Mouse (Mus musculus) ES-E14 (cell line): ENCODE measurements around the gene Tex28. TPM values are rescaled to one million over a fixed set of nuclear protein-coding genes. Genes with fewer than 3 reads are reported as not detected.

Experiments
- DNase-seq: peaks from one replicate; pipeline ENCODE4 v3.0.0-alpha.2; 2013; ENCODE audit warnings: low read depth, low spot score
- H3K27ac ChIP-seq: 2 replicates; pipeline ENCODE4 v1.5.1; 2012; ENCODE audit warnings: low read depth, mild to moderate bottlenecking, low read length, moderate library complexity, mixed read lengths; ENCODE audit not compliant: poor library complexity, insufficient read depth, severe bottlenecking
- H3K36me3 ChIP-seq: 2 replicates; pipeline ENCODE4 v1.6.1; 2012; ENCODE audit warnings: mild to moderate bottlenecking, low read length, moderate library complexity, mixed read lengths; ENCODE audit not compliant: control insufficient read depth, poor library complexity, insufficient read depth, severe bottlenecking
- H3K4me1 ChIP-seq, 2 experiments: fragments of 150-350 bp in 1 of 2; sonication (generic) in 1 of 2; 2 replicates each; pipeline ENCODE4 v1.6.1; 2012; ENCODE audit warnings: low read length in 2 of 2, mild to moderate bottlenecking in 1 of 2, mixed read lengths in 1 of 2; ENCODE audit not compliant: control insufficient read depth in 2 of 2, insufficient read depth in 2 of 2, poor library complexity in 1 of 2
- H3K4me3 ChIP-seq, 2 experiments: fragments of 150-350 bp in 1 of 2; sonication (generic) in 1 of 2; 2 replicates each; pipeline ENCODE4 v1.5.1; 2012; ENCODE audit warnings: low read length in 2 of 2, low read depth in 1 of 2, mild to moderate bottlenecking in 1 of 2, mixed read lengths in 1 of 2; ENCODE audit not compliant: insufficient read depth in 1 of 2, poor library complexity in 1 of 2, severe bottlenecking in 1 of 2
- H3K9ac ChIP-seq: 2 replicates; pipeline ENCODE4 v1.6.1; 2012; ENCODE audit warnings: low read depth, mild to moderate bottlenecking, low read length, mixed read lengths; ENCODE audit not compliant: poor library complexity, insufficient read depth, severe bottlenecking
- H3K9me3 ChIP-seq: fragments of 150-350 bp; sonication (generic); 2 replicates; pipeline ENCODE4 v1.6.1; 2012; ENCODE audit warnings: low read depth, mild to moderate bottlenecking, low read length; ENCODE audit not compliant: control insufficient read depth, insufficient read depth
- CHD2 ChIP-seq: IDR thresholded peaks from 2 replicates; pipeline ENCODE4 v1.6.1; 2014; ENCODE audit warnings: mild to moderate bottlenecking, low read depth, low read length, inconsistent platforms
- HCFC1 ChIP-seq: IDR thresholded peaks from 2 replicates; pipeline ENCODE4 v1.6.1; 2012; ENCODE audit warnings: low read length, inconsistent platforms, borderline replicate concordance; ENCODE audit not compliant: insufficient read depth
- MAFK ChIP-seq: IDR thresholded peaks from 2 replicates; pipeline ENCODE4 v1.6.1; 2014; ENCODE audit warnings: mild to moderate bottlenecking, low read depth, low read length, inconsistent platforms; ENCODE audit not compliant: insufficient read depth
- ZNF384 ChIP-seq: IDR thresholded peaks from 2 replicates; pipeline ENCODE4 v1.6.1; 2012; ENCODE audit warnings: low read depth, low read length, inconsistent platforms
- in situ Hi-C, 2 experiments: fragments of 600-800 bp; cut with MboI; formaldehyde crosslinking; loops; one replicate each; pipeline ENCODE4 v1.15.1; 2025; ENCODE audit warnings: low sequenced_read_pairs in 2 of 2, inconsistent platforms in 1 of 2; ENCODE audit not compliant: unreplicated experiment in 2 of 2
- total RNA-seq: library from RNA; depleted of rRNA; stranded (reverse); fragments of 300-350 nt; gene quantifications from 2 replicates; pipeline ENCODE4 v1.2.3, GENCODE M21; 2012; rRNA removed

The Tex28 gene
- total RNA-seq, 1 experiment, result not detected

GRCm38 (mm10) chrX:74103457-74104188 is 64.0 kb downstream of the Tex28 start:
- Histone ChIP-seq H3K4me3 (no peak overlapping the region), H3K9me3 (no peaks in the 10 kb centered on the region), H3K9ac (no peak overlapping the region), H3K36me3 (no peaks in the 10 kb centered on the region), H3K4me1 (no peaks in the 10 kb centered on the region), H3K27ac (no peak overlapping the region)
- TF ChIP-seq MAFK (no peak), HCFC1 (no peak), ZNF384 (no peak), CHD2 (no peak)
- in situ Hi-C loops, result no loop called here
- DNase-seq, result no peak

Other genes starting within 250 kb of the Tex28 start
- gene Arhgap4, start 246.0 kb downstream of the Tex28 start, total RNA-seq, result 3.5 and 7.7 TPM in 2 replicates
- 142 and 145 TPM in 2 replicates for gene Naa10, start 245.9 kb downstream of the Tex28 start, total RNA-seq
- 33.4 and 36.8 TPM in 2 replicates for gene Renbp, start 237.0 kb downstream of the Tex28 start, total RNA-seq
- gene Hcfc1, start 201.5 kb downstream of the Tex28 start, total RNA-seq, result 89.6 and 95.7 TPM in 2 replicates
- gene Irak1, start 143.9 kb downstream of the Tex28 start, total RNA-seq, result 35.9 and 49.0 TPM in 2 replicates
- not detected in 2 replicates for gene Opn1mw, start 40.4 kb downstream of the Tex28 start, total RNA-seq
- 9.6 and 10.4 TPM in 2 replicates for gene Mecp2, start 32.5 kb downstream of the Tex28 start, total RNA-seq
- 0.42 and 0.89 TPM in 2 replicates for gene Tktl1, start 9.4 kb upstream of the Tex28 start, total RNA-seq
- gene Flna, start 82.0 kb upstream of the Tex28 start, total RNA-seq, result 687 and 844 TPM in 2 replicates
- 44.3 and 59.0 TPM in 2 replicates for gene Emd, start 86.8 kb upstream of the Tex28 start, total RNA-seq
- gene Rpl10, start 103.0 kb upstream of the Tex28 start, total RNA-seq, result 2,135 and 2,379 TPM in 2 replicates
- 32.8 and 49.3 TPM in 2 replicates for gene Taz, start 114.1 kb upstream of the Tex28 start, total RNA-seq
- 3.9 and 5.3 TPM in 2 replicates for gene Dnase1l1, start 114.5 kb upstream of the Tex28 start, total RNA-seq
- 102 and 129 TPM in 2 replicates for gene Atp6ap1, start 129.3 kb upstream of the Tex28 start, total RNA-seq
- 53.1 and 75.7 TPM in 2 replicates for gene Gdi1, start 137.2 kb upstream of the Tex28 start, total RNA-seq
- 27.7 and 33.6 TPM in 2 replicates for gene Fam50a, start 145.2 kb upstream of the Tex28 start, total RNA-seq
- 17.8 and 30.5 TPM in 2 replicates for gene Plxna3, start 161.2 kb upstream of the Tex28 start, total RNA-seq
- gene Lage3, start 185.8 kb upstream of the Tex28 start, total RNA-seq, result 64.6 and 71.1 TPM in 2 replicates
- 15.3 and 17.5 TPM in 2 replicates for gene Ubl4a, start 205.4 kb upstream of the Tex28 start, total RNA-seq
- 8.4 and 11.4 TPM in 2 replicates for gene Slc10a3, start 205.5 kb upstream of the Tex28 start, total RNA-seq
- 8.9 and 9.6 TPM in 2 replicates for gene Fam3a, start 225.4 kb upstream of the Tex28 start, total RNA-seq
- gene Ikbkg, start 225.5 kb upstream of the Tex28 start, total RNA-seq, result 15.4 and 25.3 TPM in 2 replicates